In genomic region chr8:93974602-93975186, GRCm38 (mm10) we compare ENCODE assay signal across 14 mouse cellular contexts. TPM values are rescaled to one million over a fixed set of nuclear protein-coding genes. Genes with fewer than 3 reads are reported as not detected.
A peak's percentile ranks its signal among the peaks of the same experiment; 100 is the strongest.
DNase-seq lines count a peak whose midpoint lies in the region; ATAC-seq and TF ChIP-seq lines count a peak whose summit lies in the region.
"Had no signal": no experiment of that assay in that cellular context is flagged by ENCODE, and none has a peak within 500 bp of the region (broad histone marks: within the 10 kb centered on the region; RNA-seq: fewer than 3 reads in every experiment).

No protein-coding gene starts in this region.

- no peak overlapping the region for H3K27ac ChIP-seq in liver, embryonic 11.5 days (ENCODE audit: low read depth, low read length)
- no peak overlapping the region for H3K27ac ChIP-seq in lung, postnatal 0 days (ENCODE audit: low read length)
- H3K27ac ChIP-seq: embryonic facial prominence, embryonic 10.5 days; heart, embryonic 15.5 days; hindbrain, embryonic 15.5 days had no signal

- H3K4me2 ChIP-seq in liver, embryonic 11.5 days, result no peak overlapping the region
- no peak overlapping the region for H3K4me2 ChIP-seq in lung, postnatal 0 days (replicated peaks; ENCODE audit: low read depth, low read length)
- H3K4me2 ChIP-seq: heart, embryonic 15.5 days; hindbrain, embryonic 15.5 days; midbrain, embryonic 11.5 days had no signal

- no peak overlapping the region for H3K9ac ChIP-seq in liver, embryonic 11.5 days (ENCODE audit: low read depth, low read length)
- H3K9ac ChIP-seq in lung, postnatal 0 days (replicated peaks; ENCODE audit: low read depth), result no peak overlapping the region
- H3K9ac ChIP-seq: heart, embryonic 15.5 days; hindbrain, embryonic 15.5 days had no signal

- 82% methylated on average over 11 of the region's 11 CpGs for WGBS in liver, embryonic 11.5 days
- WGBS in lung, postnatal 0 days, result 69% methylated on average over 11 of the region's 11 CpGs

- TF ChIP-seq EP300 in lung, postnatal 0 days (IDR thresholded peaks at IDR 0.05), result no peak

- TF ChIP-seq CTCF in lung, postnatal 0 days (IDR thresholded peaks at IDR 0.05), result no peak

- no peaks in the 10 kb centered on the region for H3K9me3 ChIP-seq in liver, embryonic 11.5 days (ENCODE audit: control insufficient read depth, low read length)
- H3K9me3 ChIP-seq in lung, postnatal 0 days (ENCODE audit: low read length), result no peaks in the 10 kb centered on the region
- H3K9me3 ChIP-seq: embryonic facial prominence, embryonic 10.5 days; heart, embryonic 15.5 days; hindbrain, embryonic 15.5 days had no signal

- H3K27me3 ChIP-seq in liver, embryonic 11.5 days (replicated peaks; ENCODE audit: control insufficient read depth, insufficient read depth, low read length), result no peaks in the 10 kb centered on the region
- H3K27me3 ChIP-seq in lung, postnatal 0 days (replicated peaks; ENCODE audit: insufficient read depth, low read length), result no peaks in the 10 kb centered on the region
- H3K27me3 ChIP-seq: heart, embryonic 15.5 days; hindbrain, embryonic 15.5 days had no signal

- no peaks in the 10 kb centered on the region for H3K4me1 ChIP-seq in liver, embryonic 11.5 days (replicated peaks; ENCODE audit: control insufficient read depth, insufficient read depth, low read length)
- no peaks in the 10 kb centered on the region for H3K4me1 ChIP-seq in lung, postnatal 0 days (ENCODE audit: insufficient read depth, low read depth, low read length)
- H3K4me1 ChIP-seq: heart, embryonic 15.5 days; hindbrain, embryonic 15.5 days had no signal

- intact Hi-C loops in left cerebral cortex, postnatal 4 days (cut with DNase I), result no loop called here

- H3K4me3 ChIP-seq in liver, embryonic 11.5 days (ENCODE audit: low read depth, low read length), result no peak overlapping the region
- no peak overlapping the region for H3K4me3 ChIP-seq in lung, postnatal 0 days (ENCODE audit: low read depth, low read length)
- H3K4me3 ChIP-seq: embryonic facial prominence, embryonic 10.5 days; heart, embryonic 15.5 days; hindbrain, embryonic 15.5 days had no signal

- peak; percentile 57; the same call in 1 of the 2 replicates for ATAC-seq in liver, embryonic 11.5 days (replicated peaks; ENCODE audit: low FRiP score)
- ATAC-seq in lung, postnatal 0 days, result peak; percentile 26; the same call in 1 of the 2 replicates

- peak; percentile 3 for DNase-seq in gastrocnemius, postnatal 10 days
- no peak for DNase-seq in gastrocnemius, postnatal 25 days
- peak; percentile 17 for DNase-seq in adipocyte (ENCODE audit: low spot score)
- DNase-seq in liver, embryonic 11.5 days (ENCODE audit: low spot score), result no peak
- DNase-seq in lung, postnatal 0 days (ENCODE audit: low spot score), result no peak
- DNase-seq in left cerebral cortex, postnatal 4 days, result no peak
- no peak for DNase-seq in spleen, postnatal 14 days (ENCODE audit: low spot score in 2 of 2)
- no peak for DNase-seq in thymus, postnatal 10 days (ENCODE audit: low spot score in 2 of 2)
- DNase-seq: adrenal gland, adult 2 months; right cerebral cortex, postnatal 14 days had no signal

- peaks cover 51% of the 10 kb centered on the region for H3K36me3 ChIP-seq in liver, embryonic 11.5 days (ENCODE audit: control insufficient read depth, insufficient read depth, low read length)
- H3K36me3 ChIP-seq in lung, postnatal 0 days (ENCODE audit: insufficient read depth, low read length), result peaks cover 58% of the 10 kb centered on the region

RNA-seq across cellular contexts. Expression of gene Amfr, which starts 37.9 kb away (rescaled TPM):
- 10 to 100 TPM; 81.5 to 82.3 TPM for total RNA-seq in gastrocnemius, postnatal 10 days (2021)
- 10 to 100 TPM; 78.0 to 83.5 TPM for total RNA-seq in gastrocnemius, postnatal 25 days (2021)
- polyA plus RNA-seq in liver, embryonic 11.5 days (2014; fragmentation: Nextera tagmentation; extraction: Ambion mirVana), result 72.4 and 79.8 TPM in 2 replicates
- polyA plus RNA-seq in lung, postnatal 0 days (2015; fragmentation: Nextera tagmentation; extraction: Ambion mirVana), result 57.4 and 61.6 TPM in 2 replicates
- total RNA-seq in left cerebral cortex, postnatal 4 days (2021), result 100 to 1,000 TPM; 111 to 113 TPM

Comparison
In these comparisons a context has a peak if more than half of its experiments do, and no peak if none do; other contexts are left out.
1. DNase-seq: peak in gastrocnemius, postnatal 10 days (single experiment) and adipocyte (single experiment); none in gastrocnemius, postnatal 25 days (single experiment), liver, embryonic 11.5 days (single experiment), lung, postnatal 0 days (single experiment), left cerebral cortex, postnatal 4 days (single experiment), spleen, postnatal 14 days (0 of 2) and thymus, postnatal 10 days (0 of 2).